Mouse (Mus musculus) hindbrain, embryonic 13.5 days (tissue): Measurements from ENCODE around the gene Fam57b. TPM values are rescaled to one million over a fixed set of nuclear protein-coding genes. Genes with fewer than 3 reads are reported as not detected.

Experiments
- ATAC-seq: fragments of 200-750 bp; cut with Nextera tagmentation; 2 replicates; pipeline ENCODE4 v1.8.0; 2017; ENCODE audit warnings: moderate TSS enrichment; ENCODE audit not compliant: low FRiP score
- H3K27ac ChIP-seq: fragments of 300-500 bp; sonication (generic); 2 replicates; pipeline ENCODE4 v1.5.1; 2015; ENCODE audit warnings: inconsistent platforms, mild to moderate bottlenecking, moderate library complexity
- H3K27me3 ChIP-seq: fragments of 300-500 bp; sonication (generic); 2 replicates; pipeline ENCODE4 v1.6.1; 2015; ENCODE audit warnings: mild to moderate bottlenecking, inconsistent platforms
- H3K36me3 ChIP-seq: fragments of 300-500 bp; sonication (generic); 2 replicates; pipeline ENCODE4 v1.6.1; 2015; ENCODE audit warnings: mild to moderate bottlenecking, inconsistent platforms
- H3K4me1 ChIP-seq: fragments of 300-500 bp; sonication (generic); replicated peaks from 2 replicates; pipeline ENCODE4 v1.6.1; 2015; ENCODE audit warnings: inconsistent platforms
- H3K4me2 ChIP-seq: fragments of 300-500 bp; sonication (generic); 2 replicates; pipeline ENCODE4 v1.6.1; 2015; ENCODE audit warnings: inconsistent platforms, mild to moderate bottlenecking, moderate library complexity
- H3K4me3 ChIP-seq: fragments of 300-500 bp; sonication (generic); 2 replicates; pipeline ENCODE4 v1.5.1; 2015; ENCODE audit warnings: mild to moderate bottlenecking, inconsistent platforms
- H3K9ac ChIP-seq: fragments of 300-500 bp; sonication (generic); 2 replicates; pipeline ENCODE4 v1.6.1; 2015; ENCODE audit warnings: mild to moderate bottlenecking, inconsistent platforms
- H3K9me3 ChIP-seq: fragments of 300-500 bp; sonication (generic); 2 replicates; pipeline ENCODE4 v1.6.1; 2016; ENCODE audit warnings: inconsistent platforms
- WGBS: fragments of 180-500 bp; shearing (Covaris S2); methylation state at CpG from one replicate; pipeline ENCODE4 v1.1.7; 2015; 5-methylcytosine and 5-hydroxymethylcytosine counted together
- polyA plus RNA-seq: library from polyadenylated mRNA; unstranded; fragments of >200 nt; fragmentation: Nextera tagmentation; extraction: Ambion mirVana; gene quantifications from 2 replicates; pipeline ENCODE4 v1.2.1, GENCODE M21; 2015

Fam57b gene
- polyA plus RNA-seq, 1 experiment from 2014 or later = 52.1 TPM

- Histone ChIP-seq H3K4me1 (peaks cover 56% of the 10 kb centered on the region), H3K27ac (no peak overlapping the region), H3K4me3 (no peak overlapping the region), H3K9ac (no peak overlapping the region), H3K27me3 (no peaks in the 10 kb centered on the region), H3K9me3 (no peaks in the 10 kb centered on the region), H3K36me3 (peaks cover 46% of the 10 kb centered on the region), H3K4me2 (no peak overlapping the region)
- ATAC-seq = no peak
- WGBS = 77% methylated on average over 4 of the region's 4 CpGs
Measured at GRCm38 (mm10) chr7:126793456-126794270, 3.8 kb upstream of the Fam57b start.

- H3K9ac ChIP-seq = no peak overlapping the region
- peaks cover 54% of the 10 kb centered on the region for H3K4me1 ChIP-seq
- WGBS = 82% methylated on average over 4 of the region's 4 CpGs
- no peaks in the 10 kb centered on the region for H3K9me3 ChIP-seq
- no peak overlapping the region for H3K27ac ChIP-seq
- no peak overlapping the region for H3K4me2 ChIP-seq
- no peaks in the 10 kb centered on the region for H3K27me3 ChIP-seq
- H3K4me3 ChIP-seq = no peak overlapping the region
- ATAC-seq = no peak
- H3K36me3 ChIP-seq = peaks cover 41% of the 10 kb centered on the region
Measured at GRCm38 (mm10) chr7:126794271-126794605, 3.2 kb upstream of the Fam57b start.

GRCm38 (mm10) chr7:126795387-126796317 lies 1.8 kb upstream of the Fam57b start:
- WGBS = 78% methylated on average over 16 of the region's 16 CpGs

GRCm38 (mm10) chr7:126796350-126796932 lies 1.0 kb upstream of the Fam57b start:
- ATAC-seq = no peak
- Histone ChIP-seq H3K36me3 (peaks cover 31% of the 10 kb centered on the region), H3K4me1 (peaks cover 53% of the 10 kb centered on the region), H3K4me3 (peak overlapping the region; percentile 81; the same call in 1 of the 2 replicates), H3K27ac (peak overlapping the region; percentile 23; the same call in 1 of the 2 replicates), H3K4me2 (peak overlapping the region; percentile 86), H3K27me3 (no peaks in the 10 kb centered on the region), H3K9ac (peak overlapping the region; percentile 92), H3K9me3 (no peaks in the 10 kb centered on the region)
- 72% methylated on average over 8 of the region's 8 CpGs for whole genome bisulfite sequencing

More at GRCm38 (mm10) chr7:126795387-126796317, 1.8 kb upstream of the Fam57b start:
- peaks cover 57% of the 10 kb centered on the region for H3K4me1 ChIP-seq
- no peaks in the 10 kb centered on the region for H3K9me3 ChIP-seq
- H3K27me3 ChIP-seq = no peaks in the 10 kb centered on the region
- H3K9ac ChIP-seq = no peak overlapping the region
- no peak overlapping the region for H3K4me2 ChIP-seq
- H3K4me3 ChIP-seq = no peak overlapping the region
- ATAC-seq = no peak
- H3K36me3 ChIP-seq = peaks cover 31% of the 10 kb centered on the region
- no peak overlapping the region for H3K27ac ChIP-seq

GRCm38 (mm10) chr7:126798127-126799049 lies 920 bp downstream of the Fam57b start:
- ATAC-seq = no peak
- H3K4me1 ChIP-seq = peaks cover 41% of the 10 kb centered on the region
- H3K4me3 ChIP-seq = peak overlapping the region; percentile 81
- H3K27ac ChIP-seq = peak overlapping the region; percentile 97
- peak overlapping the region; percentile 92 for H3K9ac ChIP-seq
- H3K27me3 ChIP-seq = no peaks in the 10 kb centered on the region
- H3K9me3 ChIP-seq = no peaks in the 10 kb centered on the region
- peak overlapping the region; percentile 86 for H3K4me2 ChIP-seq
- peaks cover 31% of the 10 kb centered on the region for H3K36me3 ChIP-seq
- 1% methylated on average over 40 of the region's 40 CpGs for WGBS

- peak overlapping the region; percentile 92 for H3K9ac ChIP-seq
- WGBS = 0% methylated on average over 28 of the region's 36 CpGs
- no peaks in the 10 kb centered on the region for H3K9me3 ChIP-seq
- H3K4me1 ChIP-seq = peaks cover 41% of the 10 kb centered on the region
- H3K4me3 ChIP-seq = peak overlapping the region; percentile 81
- peak overlapping the region; percentile 97 for H3K27ac ChIP-seq
- ATAC-seq = peak; percentile 96
- H3K4me2 ChIP-seq = peak overlapping the region; percentile 86
- H3K27me3 ChIP-seq = no peaks in the 10 kb centered on the region
- H3K36me3 ChIP-seq = peaks cover 37% of the 10 kb centered on the region
Measured at GRCm38 (mm10) chr7:126799050-126799467, 1.6 kb downstream of the Fam57b start.

GRCm38 (mm10) chr7:126799468-126800268 lies 2.2 kb downstream of the Fam57b start:
- Histone ChIP-seq H3K4me3 (peak overlapping the region; percentile 81), H3K4me1 (peaks cover 41% of the 10 kb centered on the region), H3K36me3 (peaks cover 36% of the 10 kb centered on the region), H3K9ac (peak overlapping the region; percentile 92), H3K27ac (peak overlapping the region; percentile 97), H3K27me3 (no peaks in the 10 kb centered on the region), H3K4me2 (peak overlapping the region; percentile 86), H3K9me3 (no peaks in the 10 kb centered on the region)
- WGBS = under 1% methylated on average over 37 of the region's 38 CpGs
- ATAC-seq = peak; percentile 92

GRCm38 (mm10) chr7:126800269-126801056 lies 3.0 kb downstream of the Fam57b start:
- ATAC-seq = no peak
- 50% methylated on average over 5 of the region's 5 CpGs for WGBS

GRCm38 (mm10) chr7:126801057-126801422 lies 3.6 kb downstream of the Fam57b start:
- no peak overlapping the region; the same call in 1 of the 2 replicates for H3K9ac ChIP-seq
- H3K4me3 ChIP-seq = no peak overlapping the region
- H3K4me2 ChIP-seq = no peak overlapping the region
- H3K36me3 ChIP-seq = peaks cover 22% of the 10 kb centered on the region
- no peaks in the 10 kb centered on the region for H3K9me3 ChIP-seq
- 96% methylated on average over 16 of the region's 16 CpGs for WGBS
- H3K27ac ChIP-seq = no peak overlapping the region
- H3K27me3 ChIP-seq = no peaks in the 10 kb centered on the region
- H3K4me1 ChIP-seq = peaks cover 39% of the 10 kb centered on the region
- no peak for ATAC-seq

More at GRCm38 (mm10) chr7:126800269-126801056, 3.0 kb downstream of the Fam57b start:
- Histone ChIP-seq H3K4me1 (peaks cover 41% of the 10 kb centered on the region), H3K9me3 (no peaks in the 10 kb centered on the region), H3K27me3 (no peaks in the 10 kb centered on the region), H3K4me2 (peak overlapping the region; percentile 86), H3K9ac (peak overlapping the region; percentile 92), H3K27ac (peak overlapping the region; percentile 97), H3K4me3 (peak overlapping the region; percentile 81), H3K36me3 (peaks cover 28% of the 10 kb centered on the region)
